Mouse (Mus musculus) bone marrow, adult 2 months (tissue): ENCODE results near the gene Olfr945.

Experiments
- CTCF ChIP-seq: fragments of 200-500 bp; IDR thresholded peaks from 2 replicates; pipeline ENCODE4 v1.5.1; 2011; ENCODE audit warnings: low read length, control low read depth; ENCODE audit not compliant: control insufficient read depth, insufficient read depth
- POLR2A ChIP-seq: fragments of 200-500 bp; IDR thresholded peaks from 2 replicates; pipeline ENCODE4 v1.6.1; 2011; ENCODE audit warnings: low read depth, mild to moderate bottlenecking, control low read depth, low read length, borderline replicate concordance; ENCODE audit not compliant: control insufficient read depth

- TF ChIP-seq CTCF, result no peak
- no peak for TF ChIP-seq POLR2A
Observed at GRCm38 (mm10) chr9:39325945-39326344, 49.3 kb upstream of the Olfr945 start, which contains the start of gene Olfr948.
